Comparison of ENCODE assay signal across 8 mouse cellular contexts in genomic region chr6:134439401-134440021, GRCm38 (mm10). TPM values are rescaled to one million over a fixed set of nuclear protein-coding genes. Genes with fewer than 3 reads are reported as not detected.
DNase-seq lines count a peak whose midpoint lies in the region; ATAC-seq and TF ChIP-seq lines count a peak whose summit lies in the region.

No protein-coding gene starts in this region.

- H3K4me1 ChIP-seq in intestine, embryonic 16.5 days (ENCODE audit: control insufficient read depth, insufficient read depth, low read length), result peaks cover 7% of the 10 kb centered on the region; the same call in 1 of the 2 replicates
- peaks cover 2% of the 10 kb centered on the region; the same call in 1 of the 2 replicates for H3K4me1 ChIP-seq in small intestine, adult 2 months (ENCODE audit: control insufficient read depth, insufficient read depth, insufficient read length, low read length)

- peak overlapping the region; percentile 49 for H3K4me2 ChIP-seq in intestine, embryonic 16.5 days (ENCODE audit: low read depth, low read length)

- 24% methylated on average over 23 of the region's 23 CpGs for WGBS in intestine, embryonic 16.5 days
- WGBS in small intestine, adult 2 months, result 66% methylated on average over 23 of the region's 23 CpGs

- TF ChIP-seq POLR2A in small intestine, adult 2 months (IDR thresholded peaks at IDR 0.05; ENCODE audit: low read depth, low read length), result no peak

- H3K9me3 ChIP-seq in intestine, embryonic 16.5 days (ENCODE audit: control insufficient read depth, low read length), result no peaks in the 10 kb centered on the region

- H3K27me3 ChIP-seq in intestine, embryonic 16.5 days (replicated peaks; ENCODE audit: control insufficient read depth, insufficient read depth, low read length), result no peaks in the 10 kb centered on the region
- no peaks in the 10 kb centered on the region for H3K27me3 ChIP-seq in small intestine, adult 2 months (ENCODE audit: control insufficient read depth, insufficient read depth, low read length)

- peak overlapping the region; percentile 56 for H3K27ac ChIP-seq in intestine, embryonic 16.5 days (ENCODE audit: low read length)
- peak overlapping the region; percentile 29; the same call in 1 of the 2 replicates for H3K27ac ChIP-seq in small intestine, adult 2 months (ENCODE audit: insufficient read depth, low read depth, low read length)

- H3K9ac ChIP-seq in intestine, embryonic 16.5 days (ENCODE audit: low read depth, low read length), result peak overlapping the region; percentile 35; the same call in 1 of the 2 replicates

- H3K36me3 ChIP-seq in intestine, embryonic 16.5 days (ENCODE audit: control insufficient read depth, insufficient read depth, low read length), result no peaks in the 10 kb centered on the region
- peaks cover 14% of the 10 kb centered on the region for H3K36me3 ChIP-seq in small intestine, adult 2 months (ENCODE audit: control insufficient read depth, insufficient read depth, low read length)

- TF ChIP-seq CTCF in small intestine, adult 2 months (IDR thresholded peaks at IDR 0.05; ENCODE audit: extremely low read depth, insufficient read length, insufficient replicate concordance, low read depth, low read length), result no peak

- peak; percentile 39 for DNase-seq in layer of hippocampus, adult 11-12 months (ENCODE audit: low spot score)
- no peak for DNase-seq in layer of hippocampus, adult 9-10 months (ENCODE audit: low spot score)
- DNase-seq in embryo, embryonic 9.5 days (ENCODE audit: extremely low spot score), result peak; percentile 39
- DNase-seq in heart, adult 11 months, result peak; percentile 97
- DNase-seq in lung, postnatal 4 days, result peak; percentile 42 to 69

- H3K4me3 ChIP-seq in intestine, embryonic 16.5 days (ENCODE audit: low read length), result peak overlapping the region; percentile 31
- no peak overlapping the region for H3K4me3 ChIP-seq in small intestine, adult 2 months (ENCODE audit: low read depth, low read length)

- ATAC-seq in intestine, embryonic 16.5 days, result 0 out of 2 replicates have a peak, but pooled peaks have one; percentile 9
- ATAC-seq in granulocyte monocyte progenitor cell, adult 5-6 weeks (replicated peaks; ENCODE audit: poor library complexity, severe bottlenecking), result no peak

RNA-seq across cellular contexts. Expression of gene Bcl2l14, which starts 43.4 kb away (rescaled TPM):
- polyA plus RNA-seq in intestine, embryonic 16.5 days (2015; fragmentation: Nextera tagmentation; extraction: Ambion mirVana), result 3.5 and 5.2 TPM in 2 replicates
- 7.9 TPM in 2 replicates for polyA plus RNA-seq in small intestine, adult 2 months (2012; rRNA removed)
- 2.0 TPM in 1 of 2 replicates, not detected in the other for total RNA-seq in granulocyte monocyte progenitor cell, adult 5-6 weeks (2014; fragmentation: Nextera tagmentation)
- total RNA-seq in granulocyte monocyte progenitor cell, adult 5-6 weeks (2017), result 0.60 and 4.0 TPM in 2 replicates
